Mouse (Mus musculus): ENCODE measurements at regions not wholly inside any gene's neighbourhood (a gene's known extent, or its start where the extent isn't known, plus 50 kb on each side); places are given as distances from the start of the nearest gene placed in this dataset.

DNA sequence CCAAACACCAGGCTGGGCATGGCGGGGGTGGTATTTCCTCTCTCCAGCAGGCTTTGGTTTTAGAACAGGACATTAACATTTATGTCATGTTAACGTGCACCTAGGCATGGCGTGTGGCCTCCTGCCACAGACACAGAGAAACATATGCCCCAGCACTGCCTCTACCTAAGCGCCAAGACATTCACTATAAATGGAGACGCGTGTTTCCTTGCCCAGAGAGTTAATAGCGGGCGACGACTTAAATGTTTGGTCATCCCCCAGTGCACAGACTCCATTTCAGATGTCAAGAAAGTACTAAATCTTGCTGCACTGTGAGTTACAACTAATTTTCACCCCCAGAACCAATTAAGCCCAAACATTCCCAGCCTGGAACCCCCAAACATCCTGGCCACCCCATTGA is 646.3 kb downstream of the Rab28 start:
- WGBS: 89% methylated on average over 9 of the region's 9 CpGs
- Histone ChIP-seq H3K27ac (ENCODE audit: low read length) (no peak overlapping the region), H3K27me3 (ENCODE audit: control insufficient read depth, insufficient read depth, low read depth, low read length) (no peaks in the 10 kb centered on the region), H3K4me2 (ENCODE audit: low read length) (no peak overlapping the region), H3K9ac (ENCODE audit: low read depth, low read length) (no peak overlapping the region), H3K4me1 (ENCODE audit: control insufficient read depth, insufficient read depth, low read length) (no peaks in the 10 kb centered on the region), H3K36me3 (ENCODE audit: control insufficient read depth, insufficient read depth, low read length) (no peaks in the 10 kb centered on the region), H3K9me3 (replicated peaks; ENCODE audit: control insufficient read depth, low read length, poor library complexity, severe bottlenecking) (no peaks in the 10 kb centered on the region), H3K4me3 (ENCODE audit: low read depth, low read length) (no peak overlapping the region)
- no peak for ATAC-seq

DNA sequence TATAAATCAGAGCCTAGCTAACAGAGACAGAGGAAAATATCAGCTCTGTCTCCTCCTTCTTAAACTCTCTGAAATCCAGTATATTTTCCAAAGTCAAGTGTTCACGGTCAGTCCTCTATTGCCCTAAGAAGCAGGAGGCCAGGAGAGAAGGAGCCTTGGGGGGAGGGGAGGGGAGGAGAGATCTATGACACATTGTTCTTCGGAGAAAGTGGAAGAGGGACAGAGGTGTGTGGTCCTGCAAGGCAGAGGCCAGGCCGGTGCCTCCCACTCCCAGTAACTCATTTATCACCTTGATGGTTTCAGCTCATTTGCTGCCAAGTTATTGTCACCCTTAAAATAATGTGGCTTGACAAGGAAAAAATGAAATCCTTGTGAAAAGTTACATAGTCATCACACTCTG is 646.7 kb downstream of the Rab28 start:
- H3K27me3 ChIP-seq (ENCODE audit: control insufficient read depth, insufficient read depth, low read depth, low read length): no peaks in the 10 kb centered on the region
- no peak overlapping the region for H3K27ac ChIP-seq (ENCODE audit: low read length)
- 76% methylated on average over 3 of the region's 3 CpGs for WGBS
- no peak overlapping the region for H3K9ac ChIP-seq (ENCODE audit: low read depth, low read length)
- no peaks in the 10 kb centered on the region for H3K4me1 ChIP-seq (ENCODE audit: control insufficient read depth, insufficient read depth, low read length)
- H3K9me3 ChIP-seq (replicated peaks; ENCODE audit: control insufficient read depth, low read length, poor library complexity, severe bottlenecking): no peaks in the 10 kb centered on the region
- H3K4me3 ChIP-seq (ENCODE audit: low read depth, low read length): no peak overlapping the region
- H3K36me3 ChIP-seq (ENCODE audit: control insufficient read depth, insufficient read depth, low read length): no peaks in the 10 kb centered on the region
- no peak overlapping the region for H3K4me2 ChIP-seq (ENCODE audit: low read length)
- no peak for ATAC-seq

DNA sequence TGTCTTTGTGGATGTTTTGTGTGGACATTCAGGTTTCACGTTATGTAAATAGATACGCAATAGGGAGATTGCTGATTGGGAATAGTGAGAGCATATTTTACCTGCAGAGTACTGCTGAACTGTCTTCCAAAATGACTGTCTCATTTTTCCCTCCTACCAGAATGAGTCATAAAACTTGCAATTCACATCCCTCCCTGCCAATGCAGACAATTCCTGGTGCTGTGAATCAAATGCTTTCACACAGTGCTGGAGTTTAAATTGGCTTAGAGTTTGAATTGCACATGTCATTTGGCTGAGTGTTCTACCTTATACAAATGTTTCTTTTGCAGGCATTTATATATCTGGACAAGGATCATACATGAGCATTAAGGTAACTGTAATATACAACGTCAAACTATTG is 649.9 kb downstream of the Rab28 start:
- Histone ChIP-seq H3K36me3 (ENCODE audit: control insufficient read depth, insufficient read depth, low read length) (no peaks in the 10 kb centered on the region), H3K9ac (ENCODE audit: low read depth, low read length) (no peak overlapping the region), H3K4me1 (ENCODE audit: control insufficient read depth, insufficient read depth, low read length) (no peaks in the 10 kb centered on the region), H3K9me3 (replicated peaks; ENCODE audit: control insufficient read depth, low read length, poor library complexity, severe bottlenecking) (no peaks in the 10 kb centered on the region), H3K27me3 (ENCODE audit: control insufficient read depth, insufficient read depth, low read depth, low read length) (no peaks in the 10 kb centered on the region), H3K4me3 (ENCODE audit: low read depth, low read length) (no peak overlapping the region), H3K4me2 (ENCODE audit: low read length) (no peak overlapping the region), H3K27ac (ENCODE audit: low read length) (no peak overlapping the region)
- ATAC-seq: no peak
- 92% methylated on average over 3 of the region's 3 CpGs for WGBS

DNA sequence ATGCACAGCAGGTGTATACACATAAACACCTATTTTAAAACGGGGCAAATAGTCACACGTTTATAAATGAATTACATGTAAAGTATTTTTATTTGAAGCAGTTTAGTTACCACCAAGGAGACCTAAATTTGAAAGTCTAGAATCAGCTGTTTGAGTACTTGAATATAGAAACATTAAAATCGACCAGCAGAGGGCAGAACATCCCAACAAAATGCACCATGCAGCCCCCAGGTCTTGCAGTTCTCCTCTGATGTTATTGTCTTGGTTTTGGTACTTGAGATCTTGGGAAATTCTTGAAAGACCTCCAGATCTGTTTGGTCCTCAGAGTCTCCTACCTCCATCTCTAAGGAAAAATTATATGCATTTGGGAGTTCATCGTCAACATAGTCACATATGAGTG is 656.0 kb downstream of the Rab28 start:
- Histone ChIP-seq H3K9ac (ENCODE audit: low read depth, low read length) (no peak overlapping the region), H3K4me1 (ENCODE audit: control insufficient read depth, insufficient read depth, low read length) (no peaks in the 10 kb centered on the region), H3K4me3 (ENCODE audit: low read depth, low read length) (no peak overlapping the region), H3K27me3 (ENCODE audit: control insufficient read depth, insufficient read depth, low read depth, low read length) (no peaks in the 10 kb centered on the region), H3K4me2 (ENCODE audit: low read length) (no peak overlapping the region), H3K9me3 (replicated peaks; ENCODE audit: control insufficient read depth, low read length, poor library complexity, severe bottlenecking) (no peaks in the 10 kb centered on the region), H3K36me3 (ENCODE audit: control insufficient read depth, insufficient read depth, low read length) (no peaks in the 10 kb centered on the region), H3K27ac (ENCODE audit: low read length) (no peak overlapping the region)
- ATAC-seq: no peak
- 29% methylated on average over 4 of the region's 4 CpGs for WGBS

DNA sequence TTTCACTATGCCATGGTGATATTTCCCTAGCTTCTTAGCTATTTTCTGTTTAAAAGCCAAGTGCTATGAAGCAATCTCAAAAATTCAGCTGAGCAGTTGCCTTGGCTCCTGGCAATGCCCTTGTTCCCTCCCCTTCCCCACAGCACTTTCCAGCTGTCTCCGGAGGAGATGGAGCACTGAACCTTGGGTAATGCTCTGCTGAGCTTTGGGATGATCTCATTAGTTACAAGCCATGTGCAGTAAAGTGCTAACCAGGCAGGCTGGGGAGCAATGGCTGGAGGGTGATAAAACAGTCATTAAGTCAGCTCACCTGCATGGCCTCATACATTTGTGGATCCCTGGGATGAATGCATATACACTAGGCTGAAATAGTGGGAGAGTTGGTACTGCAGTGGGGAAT is 659.4 kb downstream of the Rab28 start:
- Histone ChIP-seq H3K36me3 (ENCODE audit: control insufficient read depth, insufficient read depth, low read length) (no peaks in the 10 kb centered on the region), H3K4me1 (ENCODE audit: control insufficient read depth, insufficient read depth, low read length) (no peaks in the 10 kb centered on the region), H3K27ac (ENCODE audit: low read length) (no peak overlapping the region), H3K9ac (ENCODE audit: low read depth, low read length) (no peak overlapping the region), H3K9me3 (replicated peaks; ENCODE audit: control insufficient read depth, low read length, poor library complexity, severe bottlenecking) (no peaks in the 10 kb centered on the region), H3K27me3 (ENCODE audit: control insufficient read depth, insufficient read depth, low read depth, low read length) (no peaks in the 10 kb centered on the region), H3K4me2 (ENCODE audit: low read length) (no peak overlapping the region), H3K4me3 (ENCODE audit: low read depth, low read length) (no peak overlapping the region)
- WGBS: 8% methylated on average over 1 of the region's 1 CpGs
- ATAC-seq: peak; percentile 82

DNA sequence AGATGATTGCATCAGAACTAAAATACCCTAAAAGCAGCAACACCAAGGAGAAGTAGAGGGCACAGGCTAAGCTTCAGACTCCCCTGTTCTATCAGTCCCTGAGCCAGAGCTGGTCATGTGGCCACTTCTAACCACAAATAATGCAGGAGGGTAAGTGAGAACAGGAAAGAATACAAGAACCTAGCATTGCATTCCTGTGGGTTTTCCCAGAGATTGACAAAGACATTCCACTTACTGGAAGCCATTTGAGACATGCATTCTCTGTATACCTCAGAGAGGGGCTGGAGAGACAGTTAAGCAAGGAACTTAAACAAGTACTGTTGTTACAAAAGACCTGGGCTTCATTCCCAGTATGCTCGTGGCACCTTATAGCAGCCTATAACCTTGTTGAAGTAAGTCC is 662.7 kb downstream of the Rab28 start:
- Histone ChIP-seq H3K9ac (ENCODE audit: low read depth, low read length) (no peak overlapping the region), H3K4me2 (ENCODE audit: low read length) (no peak overlapping the region), H3K27ac (ENCODE audit: low read length) (no peak overlapping the region), H3K4me3 (ENCODE audit: low read depth, low read length) (no peak overlapping the region), H3K9me3 (replicated peaks; ENCODE audit: control insufficient read depth, low read length, poor library complexity, severe bottlenecking) (no peaks in the 10 kb centered on the region), H3K36me3 (ENCODE audit: control insufficient read depth, insufficient read depth, low read length) (no peaks in the 10 kb centered on the region), H3K4me1 (ENCODE audit: control insufficient read depth, insufficient read depth, low read length) (no peaks in the 10 kb centered on the region), H3K27me3 (ENCODE audit: control insufficient read depth, insufficient read depth, low read depth, low read length) (no peaks in the 10 kb centered on the region)
- 73% methylated on average over 1 of the region's 1 CpGs for WGBS
- ATAC-seq: no peak

DNA sequence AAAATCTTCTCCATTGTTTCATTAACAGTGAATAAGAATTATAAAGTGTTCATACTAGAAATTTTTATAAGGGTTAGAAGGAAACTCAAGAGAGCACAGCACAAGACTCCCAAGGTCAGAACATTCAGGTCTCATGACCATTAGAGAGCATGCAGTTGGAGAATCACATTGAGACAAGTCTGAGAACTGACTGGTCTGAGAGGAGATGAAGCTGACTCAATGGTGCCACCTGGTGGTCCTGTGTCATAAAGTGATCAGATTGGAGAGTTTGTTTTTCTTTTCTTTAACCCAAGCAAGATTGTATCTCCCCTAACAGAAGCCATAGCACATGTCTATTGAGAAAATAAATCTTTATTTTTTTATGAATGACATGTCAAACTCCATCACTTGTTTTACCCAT is 663.5 kb downstream of the Rab28 start:
- Histone ChIP-seq H3K9ac (ENCODE audit: low read depth, low read length) (no peak overlapping the region), H3K4me1 (ENCODE audit: control insufficient read depth, insufficient read depth, low read length) (no peaks in the 10 kb centered on the region), H3K36me3 (ENCODE audit: control insufficient read depth, insufficient read depth, low read length) (no peaks in the 10 kb centered on the region), H3K9me3 (replicated peaks; ENCODE audit: control insufficient read depth, low read length, poor library complexity, severe bottlenecking) (no peaks in the 10 kb centered on the region), H3K27me3 (ENCODE audit: control insufficient read depth, insufficient read depth, low read depth, low read length) (no peaks in the 10 kb centered on the region), H3K27ac (ENCODE audit: low read length) (no peak overlapping the region), H3K4me3 (ENCODE audit: low read depth, low read length) (no peak overlapping the region), H3K4me2 (ENCODE audit: low read length) (no peak overlapping the region)
- peak; percentile 84; the same call in 1 of the 2 replicates for ATAC-seq

DNA sequence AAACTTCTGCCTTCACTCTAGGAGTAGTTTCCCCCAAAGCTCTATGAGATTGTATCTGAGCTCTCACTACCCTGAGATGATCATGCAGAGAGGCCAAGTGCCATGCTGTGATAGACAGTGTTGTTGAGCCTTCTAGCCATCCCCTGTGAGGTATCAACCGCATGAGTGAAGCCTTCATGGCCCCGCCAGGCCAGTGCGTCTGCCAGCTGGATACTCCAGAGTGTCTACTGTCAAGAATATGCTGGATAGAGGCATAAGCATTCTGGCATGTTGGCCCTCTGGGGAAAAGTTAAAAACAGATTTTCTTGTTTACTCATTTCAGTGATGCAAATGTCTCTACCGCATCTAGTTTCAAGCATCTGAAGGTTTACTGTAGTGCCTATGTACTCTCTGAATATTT is 669.2 kb downstream of the Rab28 start:
- no peak for ATAC-seq
- no peak overlapping the region for H3K4me2 ChIP-seq (ENCODE audit: low read length)
- H3K4me1 ChIP-seq (ENCODE audit: control insufficient read depth, insufficient read depth, low read length): no peaks in the 10 kb centered on the region
- no peak overlapping the region for H3K9ac ChIP-seq (ENCODE audit: low read depth, low read length)
- H3K9me3 ChIP-seq (replicated peaks; ENCODE audit: control insufficient read depth, low read length, poor library complexity, severe bottlenecking): no peaks in the 10 kb centered on the region
- no peak overlapping the region for H3K27ac ChIP-seq (ENCODE audit: low read length)
- H3K36me3 ChIP-seq (ENCODE audit: control insufficient read depth, insufficient read depth, low read length): no peaks in the 10 kb centered on the region
- no peaks in the 10 kb centered on the region for H3K27me3 ChIP-seq (ENCODE audit: control insufficient read depth, insufficient read depth, low read depth, low read length)
- 83% methylated on average over 4 of the region's 4 CpGs for WGBS
- H3K4me3 ChIP-seq (ENCODE audit: low read depth, low read length): no peak overlapping the region

DNA sequence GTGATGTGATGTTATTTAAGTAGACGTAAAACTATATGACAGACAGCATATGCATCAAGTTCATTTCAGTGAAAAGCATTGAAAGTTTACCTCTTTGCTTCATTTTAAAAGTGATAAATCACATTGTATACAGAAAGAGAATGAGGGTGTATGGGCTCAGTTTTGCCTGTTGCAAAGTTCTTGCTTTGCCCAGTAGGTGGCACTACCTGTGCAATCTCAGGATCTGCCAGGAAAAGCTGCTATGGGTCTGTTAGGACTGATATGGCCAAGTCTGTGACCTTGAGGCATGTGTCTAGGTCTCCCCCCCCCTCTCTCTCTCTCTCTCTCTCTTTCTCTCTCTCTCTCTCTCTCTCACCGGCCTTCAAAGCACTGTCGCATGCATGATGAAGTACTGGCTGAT is 701.3 kb downstream of the Rab28 start:
- ATAC-seq: no peak
- no peak overlapping the region for H3K4me3 ChIP-seq (ENCODE audit: low read depth, low read length)
- no peaks in the 10 kb centered on the region for H3K9me3 ChIP-seq (replicated peaks; ENCODE audit: control insufficient read depth, low read length, poor library complexity, severe bottlenecking)
- no peaks in the 10 kb centered on the region for H3K4me1 ChIP-seq (ENCODE audit: control insufficient read depth, insufficient read depth, low read length)
- no peak overlapping the region for H3K9ac ChIP-seq (ENCODE audit: low read depth, low read length)
- no peaks in the 10 kb centered on the region for H3K36me3 ChIP-seq (ENCODE audit: control insufficient read depth, insufficient read depth, low read length)
- H3K27me3 ChIP-seq (ENCODE audit: control insufficient read depth, insufficient read depth, low read depth, low read length): no peaks in the 10 kb centered on the region
- no peak overlapping the region for H3K4me2 ChIP-seq (ENCODE audit: low read length)
- H3K27ac ChIP-seq (ENCODE audit: low read length): no peak overlapping the region
- 61% methylated on average over 3 of the region's 3 CpGs for WGBS

DNA sequence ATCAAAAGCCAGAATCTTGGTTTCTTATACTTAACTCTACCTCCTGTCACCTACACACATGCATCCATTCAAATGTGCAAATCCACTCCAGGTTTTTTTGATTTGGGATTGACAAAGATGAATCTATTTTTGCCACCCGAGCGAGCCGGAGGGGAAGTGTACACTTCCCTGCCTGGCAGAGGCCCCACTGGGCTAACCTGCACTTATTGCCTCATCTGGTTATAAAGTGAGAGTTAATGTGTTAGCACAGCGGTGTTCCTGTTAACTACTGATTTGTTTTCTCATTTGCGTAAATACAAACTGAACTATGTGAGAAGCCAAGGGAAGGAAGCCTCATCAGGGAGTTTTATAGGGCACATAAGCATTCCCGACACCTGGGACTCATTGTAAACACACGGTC is 721.4 kb downstream of the Rab28 start:
- Histone ChIP-seq H3K4me2 (ENCODE audit: low read length) (no peak overlapping the region), H3K9me3 (replicated peaks; ENCODE audit: control insufficient read depth, low read length, poor library complexity, severe bottlenecking) (no peaks in the 10 kb centered on the region), H3K27ac (ENCODE audit: low read length) (no peak overlapping the region), H3K9ac (ENCODE audit: low read depth, low read length) (no peak overlapping the region), H3K36me3 (ENCODE audit: control insufficient read depth, insufficient read depth, low read length) (no peaks in the 10 kb centered on the region), H3K4me3 (ENCODE audit: low read depth, low read length) (no peak overlapping the region), H3K4me1 (ENCODE audit: control insufficient read depth, insufficient read depth, low read length) (no peaks in the 10 kb centered on the region), H3K27me3 (ENCODE audit: control insufficient read depth, insufficient read depth, low read depth, low read length) (no peaks in the 10 kb centered on the region)
- ATAC-seq: no peak
- 85% methylated on average over 7 of the region's 7 CpGs for WGBS
